Mouse (Mus musculus) stomach, embryonic 16.5 days (tissue): Measurements from ENCODE around the gene Auts2. TPM values are rescaled to one million over a fixed set of nuclear protein-coding genes. Genes with fewer than 3 reads are reported as not detected.

Source experiments
- ATAC-seq: fragments of 200-750 bp; cut with Nextera tagmentation; 2 replicates; pipeline ENCODE4 v1.8.0; 2017; ENCODE audit warnings: moderate number of reproducible peaks, moderate TSS enrichment; ENCODE audit not compliant: insufficient read depth, low FRiP score
- H3K27ac ChIP-seq: fragments of 300-500 bp; sonication (generic); 2 replicates; pipeline ENCODE4 v1.5.1; 2014; ENCODE audit warnings: low read length
- H3K27me3 ChIP-seq: fragments of 300-500 bp; sonication (generic); 2 replicates; pipeline ENCODE4 v1.6.1; 2014; ENCODE audit warnings: low read length, control low read depth, mixed read lengths; ENCODE audit not compliant: control insufficient read depth, insufficient read depth
- H3K36me3 ChIP-seq: fragments of 300-500 bp; sonication (generic); 2 replicates; pipeline ENCODE4 v1.6.1; 2014; ENCODE audit warnings: low read length; ENCODE audit not compliant: control insufficient read depth, insufficient read depth
- H3K4me1 ChIP-seq: fragments of 300-500 bp; sonication (generic); 2 replicates; pipeline ENCODE4 v1.6.1; 2014; ENCODE audit warnings: low read length, control low read depth, mixed read lengths; ENCODE audit not compliant: control insufficient read depth, insufficient read depth
- H3K4me2 ChIP-seq: fragments of 300-500 bp; sonication (generic); 2 replicates; pipeline ENCODE4 v1.6.1; 2014; ENCODE audit warnings: low read depth, low read length, mixed read lengths
- H3K4me3 ChIP-seq: fragments of 300-500 bp; sonication (generic); replicated peaks from 2 replicates; pipeline ENCODE4 v1.5.1; 2014; ENCODE audit warnings: mild to moderate bottlenecking, low read length
- H3K9ac ChIP-seq: fragments of 300-500 bp; sonication (generic); 2 replicates; pipeline ENCODE4 v1.6.1; 2014; ENCODE audit warnings: low read length
- H3K9me3 ChIP-seq: fragments of 300-500 bp; sonication (generic); replicated peaks from 2 replicates; pipeline ENCODE4 v1.6.1; 2016; ENCODE audit warnings: low read length, control low read depth; ENCODE audit not compliant: control insufficient read depth
- WGBS: fragments of 180-500 bp; shearing (Covaris S2); extraction: QIAGEN DNeasy Blood & Tissue Kit; methylation state at CpG from one replicate; pipeline ENCODE4 v1.1.7; 2014; 5-methylcytosine and 5-hydroxymethylcytosine counted together
- polyA plus RNA-seq: library from polyadenylated mRNA; unstranded; fragments of >200 nt; fragmentation: Nextera tagmentation; extraction: Ambion mirVana; gene quantifications from 2 replicates; pipeline ENCODE4 v1.2.1, GENCODE M21; 2015

Gene Auts2
- polyA plus RNA-seq, 1 experiment from 2014 or later = 20.1 TPM

DNA sequence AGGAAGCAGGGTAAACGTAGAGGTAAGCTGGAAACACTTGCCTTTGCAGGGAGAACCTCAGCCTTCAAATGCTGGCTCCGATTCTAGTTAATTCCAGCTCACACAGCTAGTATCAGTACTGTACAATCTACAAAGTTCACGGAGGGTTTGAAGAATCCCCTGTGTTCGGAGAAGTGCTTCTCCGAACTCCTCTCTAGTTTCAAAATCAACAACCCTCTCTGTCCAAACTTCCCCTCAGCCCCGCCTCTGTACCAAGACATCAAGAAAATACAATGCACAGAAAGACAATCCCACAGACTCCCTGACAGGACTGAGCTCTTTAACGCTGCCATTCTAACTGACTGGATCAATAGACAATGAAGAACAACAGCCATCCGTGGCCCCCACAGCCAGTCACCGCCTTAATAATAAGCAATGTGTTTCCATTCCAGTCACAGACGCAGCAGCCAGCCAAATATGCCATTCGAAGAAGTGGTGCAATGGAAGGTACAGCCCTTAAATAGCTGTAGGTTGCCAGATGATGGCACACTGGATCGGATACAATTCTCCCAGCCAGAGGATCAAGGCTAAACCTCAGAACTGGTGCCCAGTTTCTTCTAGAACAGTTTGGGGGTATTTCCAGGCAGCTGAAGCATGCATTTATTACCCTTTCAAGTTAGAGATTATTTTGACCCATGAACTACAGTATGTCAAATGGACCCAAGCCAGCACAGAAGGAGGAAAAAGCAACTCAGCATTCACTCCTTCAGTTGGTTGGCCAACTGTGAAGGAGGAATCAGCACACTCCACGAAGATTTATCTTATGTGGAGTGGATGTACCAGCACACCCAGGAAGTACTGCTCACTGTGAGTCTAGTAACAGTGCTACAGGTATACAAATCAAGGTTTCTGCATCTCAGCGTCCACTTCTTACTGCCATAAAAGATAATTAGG lies 151.0 kb downstream of the Auts2 start:
- no peak for ATAC-seq
- H3K27me3 ChIP-seq = no peaks in the 10 kb centered on the region
- H3K27ac ChIP-seq = no peak overlapping the region
- no peaks in the 10 kb centered on the region for H3K36me3 ChIP-seq
- no peak overlapping the region for H3K4me2 ChIP-seq
- H3K4me3 ChIP-seq = no peak overlapping the region
- WGBS = 70% methylated on average over 14 of the region's 14 CpGs
- H3K9ac ChIP-seq = no peak overlapping the region
- H3K9me3 ChIP-seq = no peaks in the 10 kb centered on the region
- no peaks in the 10 kb centered on the region; the same call in 1 of the 2 replicates for H3K4me1 ChIP-seq

DNA sequence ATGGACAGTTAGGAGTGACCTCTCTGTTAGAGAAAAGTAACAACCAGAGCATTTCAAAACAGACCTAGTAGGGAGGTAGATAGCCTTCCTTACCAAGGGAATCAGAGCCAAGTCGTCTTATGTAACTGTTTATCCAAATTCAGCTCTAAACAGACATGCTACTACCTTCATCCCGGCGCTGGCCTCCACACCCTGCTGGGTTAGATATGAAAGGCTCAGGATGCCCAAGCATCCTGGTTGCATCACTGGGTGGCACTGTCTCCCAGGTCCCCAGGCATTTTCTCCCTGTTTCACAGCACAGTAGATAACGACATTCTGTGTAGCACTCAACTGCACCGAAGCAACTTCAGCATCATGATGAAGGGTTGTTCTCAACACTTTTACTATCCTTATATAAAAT lies 154.4 kb downstream of the Auts2 start:
- no peak for ATAC-seq
- H3K27me3 ChIP-seq = no peaks in the 10 kb centered on the region
- no peak overlapping the region for H3K4me3 ChIP-seq
- H3K4me1 ChIP-seq = 0 out of 2 replicates have a peak, but pooled peaks cover 3% of the 10 kb centered on the region
- no peak overlapping the region for H3K27ac ChIP-seq
- H3K9me3 ChIP-seq = no peaks in the 10 kb centered on the region
- no peak overlapping the region for H3K4me2 ChIP-seq
- 76% methylated on average over 5 of the region's 5 CpGs for WGBS
- H3K9ac ChIP-seq = no peak overlapping the region
- no peaks in the 10 kb centered on the region for H3K36me3 ChIP-seq

DNA sequence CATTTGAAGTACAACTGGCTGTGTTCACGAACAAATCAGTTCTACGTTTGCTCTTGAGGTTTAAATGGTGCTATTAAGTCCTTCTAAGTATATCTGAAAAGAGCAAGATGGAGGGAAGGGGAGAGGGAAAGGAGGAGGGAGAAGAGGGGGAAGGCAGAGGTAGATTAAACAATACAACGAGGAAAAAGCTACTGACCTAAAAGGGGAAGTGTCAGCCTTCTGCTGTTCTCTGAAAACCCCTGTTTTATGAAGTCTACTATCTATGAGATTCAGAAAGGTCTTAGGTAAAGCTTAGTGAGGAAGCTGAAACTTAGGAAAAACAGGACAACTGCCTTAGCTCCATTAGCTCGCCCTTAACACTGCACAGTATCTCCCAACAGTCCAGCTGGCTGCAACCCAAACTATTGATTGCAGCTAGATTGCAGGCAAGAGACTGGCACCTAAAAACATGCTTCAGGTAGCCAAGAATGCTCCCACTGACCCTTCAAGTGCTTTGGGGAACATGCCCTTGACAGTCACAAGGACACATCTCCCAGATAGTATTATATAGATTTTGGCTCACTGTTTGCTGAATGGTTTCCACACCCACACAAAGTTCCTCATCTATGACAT lies 157.8 kb downstream of the Auts2 start:
- H3K4me3 ChIP-seq = no peak overlapping the region
- no peak for ATAC-seq
- H3K9ac ChIP-seq = no peak overlapping the region
- 42% methylated on average over 4 of the region's 4 CpGs for WGBS
- H3K4me2 ChIP-seq = no peak overlapping the region
- H3K4me1 ChIP-seq = peaks cover 19% of the 10 kb centered on the region
- H3K27ac ChIP-seq = no peak overlapping the region
- no peaks in the 10 kb centered on the region for H3K27me3 ChIP-seq
- H3K36me3 ChIP-seq = no peaks in the 10 kb centered on the region
- no peaks in the 10 kb centered on the region for H3K9me3 ChIP-seq

DNA sequence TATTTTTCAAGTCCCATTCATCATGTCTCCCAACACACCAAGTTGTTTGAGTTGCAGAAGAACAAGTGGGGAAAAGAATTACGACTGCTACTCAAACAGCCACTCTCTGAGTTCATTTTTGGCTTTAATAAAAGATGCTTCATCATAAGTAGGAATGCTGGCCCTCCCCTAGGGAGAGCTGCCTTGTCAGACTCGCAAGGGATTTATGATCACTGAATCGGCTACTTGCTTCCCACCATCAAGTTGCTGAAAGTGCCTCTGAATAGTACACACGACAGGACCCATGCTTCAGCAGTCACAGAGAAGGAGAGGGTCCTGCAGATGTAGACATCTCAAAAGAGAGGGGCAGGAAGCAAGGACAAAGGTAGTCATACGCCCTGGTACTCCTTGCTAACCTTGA lies 162.9 kb downstream of the Auts2 start:
- no peaks in the 10 kb centered on the region for H3K36me3 ChIP-seq
- no peaks in the 10 kb centered on the region for H3K27me3 ChIP-seq
- no peak overlapping the region for H3K27ac ChIP-seq
- WGBS = 36% methylated on average over 5 of the region's 5 CpGs
- no peak overlapping the region for H3K9ac ChIP-seq
- H3K4me2 ChIP-seq = no peak overlapping the region
- H3K4me3 ChIP-seq = no peak overlapping the region
- ATAC-seq = no peak
- H3K9me3 ChIP-seq = no peaks in the 10 kb centered on the region
- peaks cover 23% of the 10 kb centered on the region for H3K4me1 ChIP-seq

DNA sequence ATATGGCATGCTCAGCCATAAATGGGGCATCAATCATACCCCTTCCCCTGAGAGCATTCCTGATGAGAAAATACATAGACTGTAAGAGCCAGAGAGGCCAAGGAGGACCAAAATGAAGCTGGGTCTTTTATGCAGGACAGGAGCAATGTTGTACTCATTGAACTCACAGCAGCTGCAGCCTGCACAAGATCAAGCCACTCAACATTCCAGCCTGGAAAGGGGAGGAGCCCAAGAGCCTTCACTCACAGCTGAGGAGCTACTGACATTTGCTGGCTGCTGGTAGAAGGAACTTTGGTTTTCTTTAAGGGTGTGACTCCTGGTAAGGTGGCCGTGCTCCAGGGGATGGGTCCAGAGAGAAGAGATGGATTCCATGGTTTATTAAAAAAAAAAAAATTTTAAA lies 164.2 kb downstream of the Auts2 start:
- no peak for ATAC-seq

DNA sequence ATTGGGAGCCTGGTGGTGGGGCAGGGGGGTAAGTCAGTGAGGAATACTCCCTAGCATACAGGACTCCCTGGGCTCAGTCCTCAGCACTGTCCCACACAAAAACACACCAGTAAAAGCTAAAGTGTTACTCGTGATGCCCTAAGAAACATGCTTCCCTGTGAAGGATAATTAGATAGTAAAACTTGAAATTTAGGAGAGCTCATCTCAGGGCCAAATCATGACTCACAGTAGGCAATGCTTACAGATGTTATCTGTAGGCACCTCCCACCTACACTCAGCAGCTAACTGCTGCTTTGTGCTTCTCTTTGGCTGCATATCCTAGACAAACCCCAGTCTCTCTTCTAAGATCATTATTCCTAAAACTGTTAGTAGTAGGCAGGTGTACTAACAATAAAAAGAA lies 168.0 kb downstream of the Auts2 start:
- Histone ChIP-seq H3K4me1 (peaks cover 12% of the 10 kb centered on the region; the same call in 1 of the 2 replicates), H3K27ac (no peak overlapping the region), H3K27me3 (no peaks in the 10 kb centered on the region), H3K9ac (no peak overlapping the region), H3K4me2 (no peak overlapping the region), H3K36me3 (no peaks in the 10 kb centered on the region), H3K9me3 (no peaks in the 10 kb centered on the region), H3K4me3 (no peak overlapping the region)
- 80% methylated on average over 1 of the region's 1 CpGs for WGBS
- ATAC-seq = no peak

More for the DNA sequence above, 164.2 kb downstream of the Auts2 start:
- Histone ChIP-seq H3K27ac (no peak overlapping the region), H3K27me3 (no peaks in the 10 kb centered on the region), H3K4me1 (peaks cover 24% of the 10 kb centered on the region), H3K4me2 (no peak overlapping the region), H3K36me3 (no peaks in the 10 kb centered on the region), H3K9ac (no peak overlapping the region), H3K4me3 (no peak overlapping the region), H3K9me3 (no peaks in the 10 kb centered on the region)
- 58% methylated on average over 1 of the region's 1 CpGs for WGBS

DNA sequence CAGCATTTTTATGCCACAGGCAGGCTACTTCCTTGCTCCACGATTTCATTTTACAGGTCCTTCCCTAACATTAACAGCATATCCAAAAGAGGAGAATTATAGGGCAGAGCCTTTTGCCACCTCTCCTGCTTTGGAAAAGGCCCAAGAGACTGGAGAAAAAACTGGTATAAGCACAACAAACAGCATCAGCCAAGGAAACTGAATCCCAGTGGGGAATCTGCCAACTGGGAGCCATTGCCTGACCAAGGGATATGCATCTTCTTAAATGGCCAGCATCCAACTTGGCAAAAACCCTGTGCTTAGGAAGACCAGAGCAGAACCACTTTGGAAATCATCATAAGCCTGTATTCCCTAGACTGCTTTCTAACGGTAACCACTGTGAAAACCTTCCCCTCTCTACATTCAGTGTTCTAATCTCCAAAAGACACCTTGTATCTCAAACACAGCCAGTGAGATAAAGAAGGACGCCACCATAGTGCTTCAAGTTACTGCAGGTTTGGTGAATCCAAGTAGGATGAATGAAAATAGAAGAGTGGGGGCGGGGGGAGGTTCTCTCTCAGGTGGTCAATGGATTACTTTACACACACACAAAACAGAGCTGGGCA lies 169.6 kb downstream of the Auts2 start:
- Histone ChIP-seq H3K4me2 (no peak overlapping the region), H3K36me3 (no peaks in the 10 kb centered on the region), H3K27me3 (no peaks in the 10 kb centered on the region), H3K27ac (no peak overlapping the region), H3K9me3 (no peaks in the 10 kb centered on the region), H3K4me1 (peaks cover 13% of the 10 kb centered on the region; the same call in 1 of the 2 replicates), H3K4me3 (no peak overlapping the region), H3K9ac (no peak overlapping the region)
- WGBS = 67% methylated on average over 4 of the region's 4 CpGs
- no peak for ATAC-seq

DNA sequence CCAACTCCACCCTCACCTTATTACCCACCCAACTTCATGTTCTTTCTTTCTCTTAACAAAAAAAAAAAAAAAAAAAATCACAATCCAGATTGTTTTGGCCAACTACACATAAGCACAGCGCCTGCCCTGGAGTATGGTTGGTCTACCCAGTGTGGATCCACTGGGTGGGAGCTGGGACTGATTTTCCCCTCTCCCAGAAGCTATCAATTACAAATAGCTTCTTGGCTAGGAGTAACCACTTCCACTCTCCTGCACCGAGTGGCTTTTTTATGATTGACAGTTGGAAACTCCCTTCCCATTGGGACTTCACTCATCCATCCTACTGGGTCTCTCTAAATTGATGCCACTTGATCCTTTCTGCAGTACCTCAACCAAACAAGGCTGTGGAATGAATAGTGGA lies 170.5 kb downstream of the Auts2 start:
- no peak overlapping the region for H3K4me3 ChIP-seq
- no peak overlapping the region for H3K9ac ChIP-seq
- ATAC-seq = no peak
- 66% methylated on average over 2 of the region's 2 CpGs for WGBS
- H3K27me3 ChIP-seq = no peaks in the 10 kb centered on the region
- no peaks in the 10 kb centered on the region for H3K9me3 ChIP-seq
- H3K4me1 ChIP-seq = peaks cover 21% of the 10 kb centered on the region
- no peaks in the 10 kb centered on the region for H3K36me3 ChIP-seq
- no peak overlapping the region for H3K4me2 ChIP-seq
- no peak overlapping the region for H3K27ac ChIP-seq

DNA sequence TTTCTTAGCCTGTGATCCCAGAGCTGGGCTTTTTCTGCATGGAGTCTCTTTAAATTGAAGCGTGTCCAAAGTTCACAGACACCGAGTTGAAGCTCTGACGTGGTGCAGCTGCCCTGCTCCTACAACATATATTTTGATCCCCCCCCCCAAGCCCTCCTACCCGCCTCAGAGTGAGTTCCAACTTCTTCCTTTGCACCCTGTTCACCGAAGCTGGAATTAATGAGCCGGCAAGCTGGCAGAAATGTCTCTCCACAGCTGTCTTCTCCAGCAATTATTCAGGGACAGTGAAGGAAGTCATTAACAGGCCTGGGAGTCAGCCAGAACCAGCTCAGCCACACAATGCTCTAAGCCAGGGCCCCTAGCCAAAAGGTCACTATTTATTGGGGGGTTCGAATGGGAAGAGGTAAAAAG lies 174.5 kb downstream of the Auts2 start:
- Histone ChIP-seq H3K27me3 (no peaks in the 10 kb centered on the region), H3K4me1 (peaks cover 18% of the 10 kb centered on the region), H3K27ac (peak overlapping the region; percentile 4; the same call in 1 of the 2 replicates), H3K9ac (no peak overlapping the region), H3K9me3 (no peaks in the 10 kb centered on the region), H3K4me2 (peak overlapping the region; percentile 2; the same call in 1 of the 2 replicates), H3K36me3 (no peaks in the 10 kb centered on the region), H3K4me3 (no peak overlapping the region)
- no peak; the same call in 1 of the 2 replicates for ATAC-seq
- WGBS = 15% methylated on average over 7 of the region's 7 CpGs
